Mouse (Mus musculus) MEL-GATA-1-ER (cell line): ENCODE measurements around the gene Rin2.

ENCODE experiments used
- DNase-seq: peaks from one replicate; pipeline ENCODE4 v3.0.0-alpha.2; 2012; ENCODE audit warnings: low read depth; ENCODE audit errors: extremely low read depth

Gene Rin2

DNA sequence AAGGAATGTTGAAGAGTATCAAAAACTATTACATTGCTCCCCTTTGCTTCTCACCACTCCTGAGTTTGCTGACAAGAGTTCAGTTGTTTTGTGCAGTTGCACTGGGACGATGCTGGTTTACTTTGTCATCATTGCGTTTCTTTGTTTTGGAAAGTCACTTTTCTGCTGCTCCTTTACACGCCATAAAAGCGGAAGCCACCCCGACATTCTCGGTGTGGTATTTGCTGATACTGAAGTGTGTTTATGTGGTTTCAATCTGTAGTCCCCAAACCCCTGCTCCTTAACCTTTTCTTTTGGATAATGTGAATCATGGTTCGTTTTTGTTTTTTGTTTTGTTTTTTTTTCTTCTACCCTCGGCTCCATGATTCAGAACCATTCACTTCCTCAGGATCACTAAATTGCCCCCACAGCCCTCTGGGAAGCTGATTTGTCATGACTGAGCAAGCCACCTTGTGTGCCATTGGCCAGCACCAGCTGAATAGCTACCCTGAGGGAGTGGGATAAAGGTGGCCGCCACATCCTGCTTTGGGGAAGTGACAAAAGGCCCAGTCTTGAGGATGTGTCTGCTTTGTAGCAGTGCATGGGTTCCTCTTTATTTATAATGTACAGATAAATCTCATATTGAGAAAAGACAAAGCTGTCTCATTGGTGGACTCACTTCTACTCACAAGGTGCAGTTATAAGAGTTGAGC, 55.3 kb downstream of the Rin2 start:
- DNase-seq, result no peak

DNA sequence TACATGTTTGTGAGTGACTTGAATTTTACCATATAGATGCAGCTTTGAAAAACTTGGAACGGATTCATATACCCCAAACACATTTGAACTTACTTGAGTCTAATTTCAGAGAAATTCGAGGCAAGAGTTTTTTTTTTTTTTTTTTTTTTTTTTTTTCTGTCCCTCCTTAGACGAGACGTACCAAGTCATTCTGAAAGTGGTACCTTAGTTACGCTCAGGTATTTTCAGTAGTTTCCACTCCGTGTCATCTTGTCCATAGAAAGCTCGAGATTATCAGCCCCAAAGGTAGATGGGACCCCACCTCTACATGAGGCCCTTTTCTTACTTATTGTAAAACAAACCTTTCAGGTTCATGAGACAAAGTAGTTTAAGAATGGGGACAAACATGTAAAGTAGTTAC, 55.9 kb downstream of the Rin2 start:
- no peak for DNase-seq

DNA sequence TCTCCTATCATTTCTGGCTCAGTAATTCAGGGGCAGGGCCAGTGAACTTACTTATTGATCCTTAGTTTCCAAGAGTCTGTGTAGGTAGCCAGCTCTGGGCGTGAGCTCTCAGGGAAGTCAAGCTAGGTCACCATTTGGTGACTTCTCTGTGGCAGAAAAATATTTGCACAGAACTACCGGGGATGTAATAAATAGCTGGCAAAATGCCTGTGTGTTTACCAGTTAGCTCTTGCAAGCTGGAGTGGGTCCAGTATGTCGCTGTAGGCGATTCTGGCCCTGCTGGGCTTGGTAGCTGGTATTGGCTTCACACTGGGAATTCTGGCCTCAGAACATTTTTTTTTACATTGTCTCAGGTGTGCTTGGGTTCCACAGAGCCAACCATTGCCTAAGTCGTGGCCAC, 60.1 kb downstream of the Rin2 start:
- no peak for DNase-seq

DNA sequence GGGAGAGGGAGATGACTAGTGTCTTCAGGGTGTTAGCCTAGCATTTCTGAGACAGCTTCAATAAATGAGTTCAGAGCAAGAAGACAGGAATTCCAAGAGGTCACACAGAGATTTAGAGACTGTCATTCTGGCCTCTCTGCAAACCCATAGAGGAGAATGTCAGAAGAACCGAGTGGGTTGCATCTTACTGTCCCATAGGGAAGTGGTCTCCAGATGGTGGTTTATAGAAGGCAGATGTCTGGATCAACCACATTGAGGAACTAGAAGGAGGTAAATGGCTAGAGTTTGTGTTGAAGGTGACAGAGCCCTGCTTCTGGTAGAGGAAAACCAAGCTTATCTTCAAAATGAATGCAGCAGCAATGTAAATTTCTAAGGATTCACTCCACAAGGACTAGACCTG, 61.5 kb downstream of the Rin2 start:
- no peak for DNase-seq

DNA sequence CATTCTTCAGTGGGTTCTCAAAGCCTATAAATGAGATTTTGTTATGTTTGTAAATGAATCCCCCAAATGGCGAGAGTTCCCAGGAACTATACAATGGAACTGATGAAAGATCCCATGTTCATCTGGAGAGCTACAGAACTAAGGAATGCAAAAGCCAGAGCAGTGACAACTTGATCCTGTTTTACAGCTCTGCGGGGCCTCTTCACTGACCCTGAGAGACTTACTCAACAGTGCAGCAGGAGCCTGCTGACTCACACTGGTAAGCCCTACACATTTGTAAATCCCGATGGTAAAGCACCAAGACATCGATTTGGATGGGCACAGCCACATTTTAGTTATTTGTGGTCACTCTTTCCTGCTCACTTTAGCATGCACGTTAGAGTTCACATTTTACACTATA, 62.2 kb downstream of the Rin2 start:
- no peak for DNase-seq

DNA sequence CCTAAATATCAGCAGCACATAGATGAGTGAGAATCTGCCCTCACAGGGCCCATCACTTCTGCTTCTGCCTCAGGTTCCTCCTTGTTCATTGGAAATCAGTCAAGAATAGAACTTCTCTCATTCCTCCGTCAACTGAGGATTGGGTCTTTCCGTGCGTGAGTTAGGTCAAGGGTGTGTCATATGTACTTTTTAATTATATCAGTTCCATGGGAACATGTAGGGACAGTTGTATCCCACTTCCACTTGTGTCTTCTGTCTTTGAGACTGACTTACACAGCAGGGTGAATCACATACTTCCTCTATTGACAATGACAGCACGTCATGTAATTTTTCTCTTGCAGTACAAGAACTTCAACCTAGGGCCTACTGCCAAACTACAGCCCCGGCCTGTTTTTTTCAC, 65.7 kb downstream of the Rin2 start:
- DNase-seq, result no peak

DNA sequence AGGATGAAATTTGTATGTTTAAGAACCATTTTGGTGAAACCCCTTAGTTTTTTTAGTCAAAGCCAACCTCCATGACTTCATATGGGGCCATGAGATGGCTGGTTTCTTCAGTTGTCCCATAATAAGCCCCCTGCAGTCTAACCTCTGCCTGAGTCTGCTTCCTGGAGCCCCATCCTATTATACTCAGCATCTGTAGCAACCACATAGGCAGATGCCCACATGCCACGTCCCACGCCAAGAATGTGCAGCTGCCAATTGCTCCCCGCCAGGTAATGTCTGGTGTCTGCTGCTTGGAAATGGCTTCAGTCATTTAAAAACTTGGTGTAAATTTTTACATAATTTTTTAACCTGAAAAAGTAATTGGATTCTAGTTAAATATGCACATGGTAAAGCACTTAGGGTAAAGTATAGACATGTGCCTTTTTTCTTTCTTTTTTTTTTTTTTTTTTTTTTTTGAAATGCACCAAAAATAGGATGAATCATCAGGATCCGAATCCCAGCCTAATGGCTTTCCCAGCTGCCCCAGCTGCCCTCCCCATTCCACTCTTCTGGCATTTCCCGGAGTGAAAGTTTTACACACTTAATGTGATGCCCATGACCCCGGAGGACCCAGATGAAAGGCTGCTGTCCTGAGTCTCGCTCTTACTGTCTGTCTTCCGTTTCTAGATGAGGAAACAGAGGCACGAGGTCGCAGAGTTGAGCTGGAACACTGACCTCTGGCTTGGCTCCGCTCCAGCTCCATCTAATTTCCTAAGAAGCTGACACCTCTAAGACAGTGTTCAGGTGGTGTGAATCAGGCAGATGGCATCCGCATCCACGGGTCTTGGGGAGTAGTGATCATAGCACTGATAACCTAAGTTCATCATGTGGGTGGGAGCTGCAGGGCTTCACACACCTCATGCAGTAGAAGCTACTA, 68.0 kb downstream of the Rin2 start:
- DNase-seq, result no peak

DNA sequence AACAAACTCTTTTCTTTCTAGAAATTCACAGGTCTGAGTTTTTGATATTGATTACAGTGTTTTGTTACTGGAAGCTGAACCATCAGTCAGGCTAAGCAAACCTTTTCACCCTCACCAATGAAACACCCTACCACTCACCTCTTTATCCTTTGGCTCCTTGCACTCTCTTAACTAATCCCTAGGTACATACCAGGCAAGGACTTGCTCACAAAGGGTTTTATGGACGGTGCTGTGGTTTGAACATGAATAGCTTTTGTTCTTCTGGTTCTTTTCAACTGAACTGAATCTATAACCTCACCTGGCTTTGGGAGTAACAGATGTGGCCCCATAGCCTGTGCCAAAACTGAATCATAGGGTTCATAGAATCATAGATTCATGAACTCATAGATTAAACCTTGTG, 71.4 kb downstream of the Rin2 start:
- no peak for DNase-seq

DNA sequence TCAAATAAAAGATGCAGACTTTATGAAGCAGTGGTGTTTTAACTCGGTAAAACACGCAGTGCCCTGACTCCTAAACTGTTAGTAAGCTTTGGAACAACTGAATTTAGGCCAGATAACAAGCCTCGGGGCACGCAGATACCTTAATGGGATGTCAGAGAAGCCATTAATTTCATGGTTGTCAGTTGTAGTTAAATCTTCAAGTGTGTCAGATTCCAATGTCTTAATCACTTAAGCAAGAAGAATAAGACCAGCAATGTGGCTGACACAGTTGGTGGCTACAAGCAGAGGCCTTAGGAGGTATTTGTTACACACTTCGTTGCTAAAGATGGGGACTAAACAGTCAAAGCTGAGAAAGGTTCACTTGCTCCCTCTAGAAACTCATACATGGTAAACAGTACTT, 74.6 kb downstream of the Rin2 start:
- no peak for DNase-seq

DNA sequence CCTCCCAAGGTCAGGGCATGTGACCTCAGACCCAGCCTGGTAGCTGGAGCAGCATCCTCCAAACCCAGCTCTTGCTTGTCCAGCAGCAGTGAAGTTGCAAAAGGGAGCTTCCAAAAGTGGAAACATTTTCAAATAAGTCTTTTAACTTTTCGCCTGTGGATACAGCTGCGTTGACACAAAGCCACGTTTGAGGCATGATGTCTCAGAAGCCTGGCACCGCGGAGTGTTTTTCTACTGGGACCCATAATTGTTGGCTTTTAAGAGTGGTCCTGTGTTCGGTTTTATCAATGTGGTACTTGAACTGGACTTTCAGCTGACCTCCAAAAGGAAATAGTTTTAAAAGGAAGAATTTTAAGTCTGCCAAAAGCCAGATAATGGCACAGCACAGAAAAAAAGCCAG, 77.6 kb downstream of the Rin2 start:
- no peak for DNase-seq

DNA sequence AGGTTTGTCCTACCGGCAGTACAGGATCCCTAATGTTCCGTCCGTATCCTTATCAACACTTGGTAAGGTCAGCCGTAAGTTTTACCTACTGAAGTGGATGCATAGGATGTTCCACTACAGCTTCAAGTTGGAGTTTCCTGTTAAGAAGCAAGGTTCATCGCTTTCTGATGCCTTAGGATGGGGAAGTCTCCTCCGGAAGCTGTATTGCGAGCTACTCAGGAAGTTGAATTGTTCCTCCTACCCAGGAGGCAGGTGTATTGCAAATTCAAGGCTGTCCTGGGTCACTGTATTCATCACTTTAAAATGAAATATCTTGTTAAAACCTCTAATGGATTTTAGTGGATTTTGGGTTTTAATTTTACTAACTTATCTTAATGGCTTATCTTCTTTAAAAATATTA, 79.0 kb downstream of the Rin2 start:
- no peak for DNase-seq

DNA sequence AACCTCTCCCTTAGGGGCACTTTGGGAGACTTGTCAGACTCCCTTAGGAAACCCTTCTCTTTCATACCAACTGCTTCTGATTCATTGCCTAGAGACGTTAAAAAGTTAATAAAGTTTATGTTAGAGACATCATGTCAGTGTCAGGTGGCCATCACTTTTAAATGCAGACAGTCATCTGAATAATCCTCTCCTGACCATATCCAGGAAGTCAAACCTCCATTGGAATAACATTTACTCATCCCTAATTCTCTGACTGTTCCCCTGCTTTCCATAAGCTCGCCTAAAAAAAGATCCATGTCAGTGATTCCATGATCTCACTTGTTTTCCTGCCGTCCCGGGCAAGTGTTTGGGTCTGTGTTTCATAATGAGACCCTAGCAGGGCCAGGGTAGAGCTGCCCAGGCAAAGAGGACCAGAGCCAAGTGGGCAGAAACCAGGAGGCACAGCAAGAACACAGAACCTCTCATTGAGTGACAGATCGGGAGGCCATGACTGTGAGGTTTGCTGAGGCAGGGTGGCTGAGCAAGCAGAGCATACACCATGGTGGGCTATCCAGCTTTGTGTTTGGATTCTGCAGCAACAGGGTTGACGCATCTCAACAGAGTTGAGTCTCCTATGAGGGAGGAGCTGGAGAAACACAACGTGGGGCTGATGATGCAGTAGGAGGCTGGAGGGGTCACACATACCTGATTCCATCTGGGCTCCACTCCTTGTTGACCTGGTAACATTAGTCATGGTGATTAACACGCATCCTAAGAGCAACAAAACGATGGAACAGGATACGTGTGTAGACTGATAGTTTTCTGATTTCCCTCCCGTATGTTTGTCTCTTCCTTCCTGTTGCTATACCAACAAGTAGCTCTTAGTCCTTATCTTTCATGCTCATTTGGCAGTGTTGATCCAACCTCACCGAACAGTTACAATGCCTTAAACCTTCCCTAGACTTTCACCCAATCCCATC, 81.1 kb downstream of the Rin2 start:
- DNase-seq, result no peak

DNA sequence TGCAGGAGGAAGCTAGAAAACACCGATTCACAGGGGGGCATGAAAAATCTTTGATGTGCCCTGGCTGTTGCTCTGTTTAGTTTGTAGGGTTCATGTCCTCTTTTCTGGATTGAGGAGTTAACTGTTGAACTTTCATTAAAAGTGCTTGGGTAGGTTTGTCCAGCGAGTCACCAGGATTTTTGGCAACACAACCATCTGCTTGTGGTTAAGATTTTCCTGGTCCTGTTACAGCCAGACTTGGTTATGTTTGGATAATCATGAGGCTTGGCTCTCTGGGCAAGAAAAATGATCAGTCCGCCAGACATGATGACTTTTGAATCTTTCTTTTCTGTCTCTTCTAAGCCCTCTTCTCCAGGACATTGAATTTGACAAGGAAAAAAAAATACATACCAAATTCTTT, 85.1 kb downstream of the Rin2 start:
- no peak for DNase-seq

DNA sequence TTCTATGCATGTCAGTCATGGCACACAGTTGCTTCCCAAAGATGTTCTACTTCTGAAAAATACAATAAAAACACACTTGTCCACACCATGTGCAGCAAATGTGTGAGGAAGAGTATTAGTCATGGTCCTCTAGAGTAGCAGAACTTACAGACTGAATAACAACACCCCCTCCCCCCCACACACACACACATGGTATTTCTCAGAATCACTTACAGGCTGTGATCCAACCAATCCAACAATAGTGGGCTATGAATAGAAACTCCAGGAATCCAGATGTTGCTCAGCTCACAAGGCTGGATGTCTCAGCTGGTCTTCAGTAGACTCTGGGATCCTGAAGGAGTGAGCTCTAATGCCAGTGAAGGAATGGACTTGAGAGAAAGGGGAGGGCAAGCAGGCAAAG, 86.4 kb downstream of the Rin2 start:
- DNase-seq, result no peak

DNA sequence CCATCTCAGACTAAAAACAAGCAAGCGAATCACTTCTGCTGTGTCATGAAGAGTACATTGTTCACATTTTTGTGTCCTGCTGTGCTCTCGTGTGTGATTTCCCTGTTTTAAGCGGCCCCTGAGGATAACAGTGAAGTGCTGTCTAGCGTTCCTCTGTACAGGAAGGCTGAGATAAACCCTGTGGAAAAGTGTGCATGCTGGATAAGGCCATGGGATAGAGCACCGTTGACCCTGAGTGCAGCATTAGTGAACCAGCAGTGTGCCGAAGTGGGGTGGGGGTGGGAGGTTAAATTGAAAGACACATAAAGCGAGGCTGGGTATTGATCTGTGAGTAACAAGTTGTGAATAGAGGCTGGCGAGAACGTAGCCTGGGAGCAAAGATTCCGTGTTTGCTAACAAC, 94.9 kb downstream of the Rin2 start:
- DNase-seq, result no peak

DNA sequence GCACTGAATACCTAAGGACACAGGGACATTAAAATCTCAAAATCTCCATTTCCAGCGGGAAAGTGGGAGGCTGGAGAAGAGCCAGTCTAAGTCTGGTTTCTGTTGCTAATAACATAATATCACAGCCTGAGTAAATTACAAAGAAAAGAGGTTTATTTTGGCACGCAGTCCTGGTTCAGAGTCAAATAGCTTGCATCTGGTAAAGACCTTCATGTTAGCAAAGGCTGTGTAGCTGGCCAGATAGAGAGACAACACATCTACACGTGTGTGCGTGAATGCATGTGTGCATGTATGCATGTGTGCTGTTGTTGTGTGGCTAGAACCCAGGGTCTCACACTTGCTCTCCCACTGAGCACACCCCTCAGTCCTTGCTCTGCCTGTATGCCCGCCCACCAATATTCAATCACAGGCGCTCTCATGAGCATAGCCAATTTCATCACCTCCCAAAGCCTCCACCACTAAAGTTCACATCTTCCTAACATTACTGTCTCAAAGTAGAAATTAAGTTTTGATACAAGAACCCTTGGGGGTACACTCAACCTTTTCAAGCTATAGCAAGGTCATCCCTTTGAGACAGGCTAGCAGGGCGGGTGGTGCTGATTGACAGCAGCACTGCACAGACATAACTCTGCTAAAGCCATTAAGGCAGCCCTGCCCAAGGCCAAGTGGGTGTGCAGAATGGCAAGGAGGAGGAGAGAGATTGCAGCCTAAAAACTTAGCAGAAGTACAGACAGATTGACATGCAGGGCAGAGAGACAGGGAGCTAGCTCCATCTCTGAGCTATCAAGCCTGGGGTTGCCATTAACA, 95.9 kb downstream of the Rin2 start:
- DNase-seq, result no peak

DNA sequence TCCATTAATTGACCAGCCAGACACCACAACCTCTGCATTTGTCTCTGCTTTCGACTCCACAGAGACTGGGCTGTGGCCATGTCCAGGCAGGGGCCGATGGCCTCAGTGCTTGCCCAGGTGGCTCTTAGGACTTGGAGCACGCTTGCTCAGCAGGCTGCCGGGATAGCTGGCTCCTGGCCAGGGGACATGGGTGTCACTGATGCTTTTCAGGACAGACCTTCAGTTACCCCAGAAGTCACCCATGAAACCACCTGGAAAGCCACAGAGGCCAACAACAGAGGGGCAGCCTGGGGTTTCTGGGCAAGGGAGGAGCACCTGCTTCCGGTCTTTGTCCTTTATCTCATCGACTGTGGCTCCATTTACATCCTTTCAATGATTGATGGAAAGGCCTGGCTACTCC, 108.2 kb downstream of the Rin2 start:
- DNase-seq, result no peak

DNA sequence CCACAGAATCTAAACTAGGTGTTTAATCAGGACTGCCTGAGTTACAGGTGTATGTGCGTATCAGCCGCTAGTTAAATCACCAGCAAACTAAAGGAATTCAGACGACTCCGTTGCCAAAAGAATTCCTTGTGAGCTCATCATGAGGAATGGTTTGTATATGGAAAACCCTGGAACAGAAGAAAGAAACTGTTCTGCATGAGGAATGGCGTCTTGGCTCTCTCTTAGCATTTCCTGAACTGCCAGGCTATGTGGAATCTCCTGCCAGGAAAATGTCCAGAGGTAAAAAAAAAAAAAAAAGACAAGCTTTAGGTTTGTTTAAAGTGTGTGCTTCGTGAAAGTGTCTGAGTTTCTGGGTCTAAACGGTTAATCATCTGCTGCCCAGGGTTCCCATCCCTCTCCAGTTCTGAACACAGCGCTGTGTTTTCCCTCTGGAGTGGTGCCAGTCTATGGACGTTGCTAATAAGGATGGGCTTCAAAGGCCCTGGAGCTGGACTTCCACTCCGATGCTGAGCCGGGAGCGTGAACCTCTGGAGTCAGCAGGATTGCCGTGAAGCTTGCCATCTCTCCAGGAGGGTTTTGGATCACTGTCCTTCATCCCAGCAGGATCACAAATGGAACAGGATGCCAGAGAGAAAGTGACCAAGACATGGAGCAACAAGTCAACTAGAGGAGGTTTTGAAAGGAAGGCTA, 109.4 kb downstream of the Rin2 start:
- no peak for DNase-seq

DNA sequence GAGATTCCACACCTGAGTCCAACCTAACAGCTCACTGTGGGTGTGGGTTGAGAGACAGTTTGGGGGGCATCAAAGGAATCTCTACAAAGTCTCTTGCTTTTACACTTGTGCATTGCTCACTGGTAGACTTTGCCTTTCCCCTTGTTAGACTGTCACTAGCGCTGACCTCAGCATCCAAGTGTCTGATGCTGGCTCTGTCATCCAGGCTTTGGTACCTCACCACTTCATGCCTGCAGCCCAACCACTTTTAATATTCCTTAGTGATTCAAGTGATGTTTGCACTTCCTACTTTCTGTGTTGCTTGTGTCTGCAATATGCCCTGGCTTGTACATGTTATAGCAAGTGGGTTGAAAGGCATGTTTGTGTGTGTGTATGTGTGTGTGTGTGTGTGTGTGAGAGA, 109.9 kb downstream of the Rin2 start:
- no peak for DNase-seq
